Mouse (Mus musculus) forebrain, embryonic 14.5 days (tissue): ENCODE results near the gene Tyw3. TPM values are rescaled to one million over a fixed set of nuclear protein-coding genes. Genes with fewer than 3 reads are reported as not detected.
A peak's percentile ranks its signal among the peaks of the same experiment; 100 is the strongest.

Source experiments
- ATAC-seq: fragments of 200-750 bp; cut with Nextera tagmentation; 2 replicates; pipeline ENCODE4 v1.8.0; 2017; ENCODE audit warnings: mild to moderate bottlenecking, moderate library complexity
- DNase-seq: peaks from one replicate; pipeline ENCODE4 v3.0.0-alpha.2; 2015; ENCODE audit warnings: low spot score
- H3K27ac ChIP-seq: fragments of 300-500 bp; sonication (generic); 2 replicates; pipeline ENCODE4 v1.5.1; 2014; ENCODE audit warnings: low read depth, mild to moderate bottlenecking, control low read depth, low read length, moderate library complexity
- H3K27me3 ChIP-seq: fragments of 300-500 bp; sonication (generic); replicated peaks from 2 replicates; pipeline ENCODE4 v1.6.1; 2014; ENCODE audit warnings: low read length, control low read depth, mixed read lengths; ENCODE audit not compliant: control insufficient read depth, insufficient read depth
- H3K36me3 ChIP-seq: fragments of 300-500 bp; sonication (generic); 2 replicates; pipeline ENCODE4 v1.6.1; 2014; ENCODE audit warnings: low read length, control low read depth; ENCODE audit not compliant: control insufficient read depth, insufficient read depth
- H3K4me1 ChIP-seq: fragments of 300-500 bp; sonication (generic); 2 replicates; pipeline ENCODE4 v1.6.1; 2014; ENCODE audit warnings: antibody characterized with exemption, low read length, control low read depth; ENCODE audit not compliant: control insufficient read depth, insufficient read depth
- H3K4me2 ChIP-seq: fragments of 300-500 bp; sonication (generic); 2 replicates; pipeline ENCODE4 v1.6.1; 2014; ENCODE audit warnings: mild to moderate bottlenecking, control low read depth, low read length
- H3K4me3 ChIP-seq: fragments of 300-500 bp; sonication (generic); 2 replicates; pipeline ENCODE4 v1.5.1; 2014; ENCODE audit warnings: low read depth, low read length, control low read depth
- H3K9ac ChIP-seq: fragments of 300-500 bp; sonication (generic); 2 replicates; pipeline ENCODE4 v1.6.1; 2014; ENCODE audit warnings: mild to moderate bottlenecking, low read length, control low read depth, moderate library complexity
- H3K9me3 ChIP-seq: fragments of 300-500 bp; sonication (generic); replicated peaks from 2 replicates; pipeline ENCODE4 v1.6.1; 2016; ENCODE audit warnings: low read length, control low read depth, mixed read lengths; ENCODE audit not compliant: control insufficient read depth
- WGBS: fragments of 180-500 bp; shearing (Covaris S2); extraction: QIAGEN DNeasy Blood & Tissue Kit; methylation state at CpG from one replicate; pipeline ENCODE4 v1.1.7; 2014; 5-methylcytosine and 5-hydroxymethylcytosine counted together
- polyA plus RNA-seq: library from polyadenylated mRNA; unstranded; fragments of >200 nt; fragmentation: Nextera tagmentation; extraction: Ambion mirVana; gene quantifications from 2 replicates; pipeline ENCODE4 v1.2.1, GENCODE M21; 2014

The Tyw3 gene
- polyA plus RNA-seq, 1 experiment from 2014 or later = 15.7 TPM

DNA sequence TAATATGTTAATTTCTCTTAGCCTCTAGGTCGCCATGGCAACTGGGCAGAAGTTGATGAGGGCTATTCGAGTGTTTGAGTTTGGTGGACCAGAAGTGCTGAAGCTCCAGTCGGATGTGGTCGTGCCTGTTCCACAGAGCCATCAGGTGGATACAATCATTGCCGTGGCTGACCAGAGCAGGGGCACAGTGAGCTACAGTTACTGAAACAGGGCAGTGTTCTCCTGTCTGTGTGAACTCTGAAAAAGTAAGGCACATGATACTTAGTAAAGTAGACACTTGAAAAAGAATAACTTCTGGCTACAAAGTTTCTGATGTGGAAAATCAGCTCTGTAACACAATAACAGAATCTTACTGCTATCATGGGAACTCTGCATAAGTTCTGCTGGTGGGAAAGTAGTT lies 8.0 kb upstream of the Tyw3 start:
- WGBS = 70% methylated on average over 5 of the region's 5 CpGs
- no peak for ATAC-seq

DNA sequence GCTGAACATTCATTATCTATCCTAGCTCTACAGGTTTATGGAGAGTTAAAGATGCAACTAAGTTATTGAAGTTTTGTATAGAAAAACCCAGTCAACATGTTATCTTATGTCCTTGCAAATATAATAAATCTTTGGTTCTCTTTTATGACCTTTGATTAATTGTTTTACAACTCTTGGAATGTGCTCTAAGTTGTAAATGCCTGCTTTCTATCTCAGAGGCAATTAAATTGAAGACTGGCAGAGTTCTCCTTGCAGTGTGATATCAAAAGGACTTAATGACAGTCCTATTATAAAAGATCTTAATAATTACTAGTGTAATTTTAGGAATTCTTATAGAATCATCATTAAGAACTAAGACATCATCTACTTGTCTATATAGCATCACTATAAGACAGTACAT lies 5.2 kb upstream of the Tyw3 start:
- Histone ChIP-seq H3K27ac (no peak overlapping the region), H3K9ac (no peak overlapping the region), H3K27me3 (no peaks in the 10 kb centered on the region), H3K4me1 (peaks cover 4% of the 10 kb centered on the region; the same call in 1 of the 2 replicates), H3K36me3 (no peaks in the 10 kb centered on the region), H3K9me3 (no peaks in the 10 kb centered on the region), H3K4me2 (no peak overlapping the region), H3K4me3 (no peak overlapping the region)
- DNase-seq (no peak), ATAC-seq (no peak)

More for the DNA sequence above, 8.0 kb upstream of the Tyw3 start:
- Histone ChIP-seq H3K27me3 (no peaks in the 10 kb centered on the region), H3K36me3 (no peaks in the 10 kb centered on the region), H3K4me3 (no peak overlapping the region), H3K4me2 (no peak overlapping the region), H3K27ac (no peak overlapping the region), H3K9me3 (no peaks in the 10 kb centered on the region), H3K9ac (no peak overlapping the region), H3K4me1 (no peaks in the 10 kb centered on the region)
- no peak for DNase-seq

- no peak overlapping the region for H3K27ac ChIP-seq
- peak overlapping the region; percentile 86 for H3K4me3 ChIP-seq
- ATAC-seq (no peak), DNase-seq (no peak)
- H3K36me3 ChIP-seq = peaks cover 18% of the 10 kb centered on the region
- peaks cover 7% of the 10 kb centered on the region; the same call in 1 of the 2 replicates for H3K4me1 ChIP-seq
- WGBS = 38% methylated on average over 7 of the region's 7 CpGs
- H3K9ac ChIP-seq = peak overlapping the region; percentile 84
- peak overlapping the region; percentile 67 for H3K4me2 ChIP-seq
- H3K27me3 ChIP-seq = no peaks in the 10 kb centered on the region
- H3K9me3 ChIP-seq = no peaks in the 10 kb centered on the region
These were observed 657 bp upstream of the Tyw3 start for GRCm38 (mm10) chr3:154597561-154597960.

GRCm38 (mm10) chr3:154596488-154596933 lies 393 bp downstream of the Tyw3 start, which contains the start of gene Cryz:
Cryz (plus strand) TSS chr3:154596711.
- H3K4me2 ChIP-seq = peak within 1 kb of the TSS; percentile 67
- peak within 1 kb of the TSS; percentile 84 for H3K9ac ChIP-seq
- H3K4me3 ChIP-seq = peak within 1 kb of the TSS; percentile 86
- H3K36me3 ChIP-seq = peaks cover 29% of the 10 kb centered on the region
- 1% methylated on average over 25 of the region's 25 CpGs for WGBS
- ATAC-seq (peak; percentile 88), DNase-seq (peak; percentile 89)
- peak within 1 kb of the TSS; percentile 91 for H3K27ac ChIP-seq
- H3K27me3 ChIP-seq = no peaks in the 10 kb centered on the region
- H3K9me3 ChIP-seq = no peaks in the 10 kb centered on the region
- peaks cover 7% of the 10 kb centered on the region; the same call in 1 of the 2 replicates for H3K4me1 ChIP-seq

- H3K27me3 ChIP-seq = no peaks in the 10 kb centered on the region
- no peak overlapping the region for H3K9ac ChIP-seq
- ATAC-seq (no peak), DNase-seq (no peak)
- H3K4me1 ChIP-seq = peaks cover 7% of the 10 kb centered on the region; the same call in 1 of the 2 replicates
- H3K4me3 ChIP-seq = no peak overlapping the region
- 91% methylated on average over 6 of the region's 6 CpGs for WGBS
- no peaks in the 10 kb centered on the region for H3K9me3 ChIP-seq
- H3K4me2 ChIP-seq = no peak overlapping the region
- H3K36me3 ChIP-seq = peaks cover 46% of the 10 kb centered on the region
- H3K27ac ChIP-seq = no peak overlapping the region
These were observed 2.7 kb downstream of the Tyw3 start for GRCm38 (mm10) chr3:154594156-154594555.

- H3K4me2 ChIP-seq = no peak overlapping the region
- DNase-seq = no peak
- no peak overlapping the region for H3K4me3 ChIP-seq
- ATAC-seq = no peak
- no peaks in the 10 kb centered on the region for H3K9me3 ChIP-seq
- WGBS = 94% methylated on average over 6 of the region's 6 CpGs
- no peak overlapping the region for H3K27ac ChIP-seq
- peaks cover 7% of the 10 kb centered on the region; the same call in 1 of the 2 replicates for H3K4me1 ChIP-seq
- no peak overlapping the region for H3K9ac ChIP-seq
- peaks cover 46% of the 10 kb centered on the region for H3K36me3 ChIP-seq
- H3K27me3 ChIP-seq = no peaks in the 10 kb centered on the region
These were observed 3.3 kb downstream of the Tyw3 start for GRCm38 (mm10) chr3:154593596-154593995.

- Histone ChIP-seq H3K4me1 (peaks cover 2% of the 10 kb centered on the region; the same call in 1 of the 2 replicates), H3K4me2 (no peak overlapping the region), H3K27ac (no peak overlapping the region), H3K36me3 (peaks cover 46% of the 10 kb centered on the region), H3K27me3 (no peaks in the 10 kb centered on the region), H3K9me3 (no peaks in the 10 kb centered on the region), H3K9ac (no peak overlapping the region), H3K4me3 (no peak overlapping the region)
- WGBS = 96% methylated on average over 3 of the region's 3 CpGs
- DNase-seq (no peak), ATAC-seq (no peak)
These were observed 5.3 kb downstream of the Tyw3 start for GRCm38 (mm10) chr3:154591621-154592020.

- peaks cover 46% of the 10 kb centered on the region for H3K36me3 ChIP-seq
- DNase-seq = no peak
- H3K9ac ChIP-seq = no peak overlapping the region
- no peak overlapping the region for H3K4me2 ChIP-seq
- no peaks in the 10 kb centered on the region for H3K27me3 ChIP-seq
- no peak overlapping the region for H3K27ac ChIP-seq
- ATAC-seq = no peak
- H3K4me1 ChIP-seq = no peaks in the 10 kb centered on the region
- H3K9me3 ChIP-seq = no peaks in the 10 kb centered on the region
- no peak overlapping the region for H3K4me3 ChIP-seq
- WGBS = 90% methylated on average over 5 of the region's 5 CpGs
These were observed 5.9 kb downstream of the Tyw3 start for GRCm38 (mm10) chr3:154590971-154591370.

GRCm38 (mm10) chr3:154584351-154584750 lies 12.6 kb downstream of the Tyw3 start:
- H3K4me2 ChIP-seq = no peak overlapping the region
- DNase-seq (no peak), ATAC-seq (no peak)
- H3K9me3 ChIP-seq = no peaks in the 10 kb centered on the region
- no peaks in the 10 kb centered on the region for H3K27me3 ChIP-seq
- WGBS = 91% methylated on average over 8 of the region's 8 CpGs
- no peak overlapping the region for H3K9ac ChIP-seq
- H3K36me3 ChIP-seq = peaks cover 19% of the 10 kb centered on the region
- H3K4me3 ChIP-seq = no peak overlapping the region
- H3K4me1 ChIP-seq = no peaks in the 10 kb centered on the region
- H3K27ac ChIP-seq = no peak overlapping the region
